Mouse (Mus musculus): ENCODE data around the gene Rnf187. TPM values are rescaled to one million over a fixed set of nuclear protein-coding genes. Genes with fewer than 3 reads are reported as not detected.

Gene Rnf187
- total and polyA plus RNA-seq, 3 experiments = 280 to 3,830 (median 337) TPM

- H3K79me2 ChIP-seq (ENCODE audit: control insufficient read depth, insufficient read depth, low read length, poor library complexity) = peaks cover 17% of the 10 kb centered on the region
- H3K9ac ChIP-seq (ENCODE audit: control insufficient read depth, low read depth, low read length, poor library complexity, severe bottlenecking) = peak overlapping the region; percentile 37; the same call in 1 of the 2 replicates
- peaks cover 2 to 16% of the 10 kb centered on the region in 2 experiments; a peak in 3 of 4 replicates for H3K4me1 ChIP-seq (ENCODE audit: control insufficient read depth in 1 of 2, insufficient read depth in 2 of 2, low read length in 2 of 2)
- H3K36me3 ChIP-seq (ENCODE audit: control insufficient read depth in 1 of 2, insufficient read depth in 2 of 2, low read length in 2 of 2) = peaks cover 3 to 8% of the 10 kb centered on the region in 2 experiments
- no peaks in the 10 kb centered on the region for H3K9me3 ChIP-seq (replicated peaks; ENCODE audit: insufficient read depth, low read length)
- H3K4me3 ChIP-seq (ENCODE audit: control insufficient read depth in 1 of 2, insufficient read depth in 1 of 2, low read depth in 2 of 2, low read length in 2 of 2) = peak overlapping the region in 1 of 2 experiments; percentile 46; a peak in 2 of 4 replicates
- no peak overlapping the region for H3K27ac ChIP-seq (ENCODE audit: control insufficient read depth, low read depth, low read length)
- peaks cover 0 to under 1% of the 10 kb centered on the region in 2 experiments; a peak in 2 of 4 replicates for H3K27me3 ChIP-seq (ENCODE audit: control insufficient read depth in 1 of 2, insufficient read depth in 2 of 2, low read length in 2 of 2)
- DNase-seq (ENCODE audit: low read depth, low spot score) = no peak
- TF ChIP-seq SMC3 (IDR thresholded peaks at IDR 0.05; ENCODE audit: low read depth, low read length) = no peak
- TF ChIP-seq GATA1 (IDR thresholded peaks at IDR 0.05; ENCODE audit: low read depth, low read length) = 0 out of 2 replicates have a peak, but pooled peaks have one; percentile 0
Observed at GRCm38 (mm10) chr11:58939088-58939439, 348 bp upstream of the Rnf187 start.

GRCm38 (mm10) chr11:58937909-58938308, 807 bp downstream of the Rnf187 start:
- Histone ChIP-seq H3K27ac (ENCODE audit: control insufficient read depth, low read depth, low read length) (no peak overlapping the region), H3K79me2 (ENCODE audit: control insufficient read depth, insufficient read depth, low read length, poor library complexity) (peaks cover 17% of the 10 kb centered on the region), H3K27me3 (ENCODE audit: control insufficient read depth in 1 of 2, insufficient read depth in 2 of 2, low read length in 2 of 2) (no peaks in the 10 kb centered on the region), H3K36me3 (ENCODE audit: control insufficient read depth in 1 of 2, insufficient read depth in 2 of 2, low read length in 2 of 2) (peaks cover 3 to 8% of the 10 kb centered on the region in 2 experiments), H3K9ac (ENCODE audit: control insufficient read depth, low read depth, low read length, poor library complexity, severe bottlenecking) (peak overlapping the region; percentile 90), H3K4me3 (ENCODE audit: control insufficient read depth in 1 of 2, insufficient read depth in 1 of 2, low read depth in 2 of 2, low read length in 2 of 2) (peak overlapping the region; percentile 84 to 89), H3K9me3 (replicated peaks; ENCODE audit: insufficient read depth, low read length) (no peaks in the 10 kb centered on the region), H3K4me1 (ENCODE audit: control insufficient read depth in 1 of 2, insufficient read depth in 2 of 2, low read length in 2 of 2) (peaks cover 2 to 16% of the 10 kb centered on the region in 2 experiments; a peak in 3 of 4 replicates)
- TF ChIP-seq RAD21 (IDR thresholded peaks at IDR 0.05; ENCODE audit: low read depth, low read length) = no peak
- no peak for TF ChIP-seq POLR2AphosphoS2 (IDR thresholded peaks at IDR 0.05; ENCODE audit: low read length)
- no peak for TF ChIP-seq TCF12 (IDR thresholded peaks at IDR 0.05; ENCODE audit: low read depth, low read length)
- TF ChIP-seq GATA1 (IDR thresholded peaks at IDR 0.05; ENCODE audit: low read depth, low read length) = peak; percentile 65
- peak; percentile 79 for TF ChIP-seq NRF1 (IDR thresholded peaks at IDR 0.05; ENCODE audit: insufficient read depth, low read depth, low read length, poor library complexity, severe bottlenecking)
- no peak for TF ChIP-seq USF2 (IDR thresholded peaks at IDR 0.05; ENCODE audit: borderline replicate concordance in 1 of 2, insufficient read depth in 1 of 2, low read depth in 1 of 2, low read length in 2 of 2)
- DNase-seq (ENCODE audit: low read depth, low spot score) = peak; percentile 66

- Histone ChIP-seq H3K4me3 (ENCODE audit: control insufficient read depth in 1 of 2, insufficient read depth in 1 of 2, low read depth in 2 of 2, low read length in 2 of 2) (no peak overlapping the region), H3K79me2 (ENCODE audit: control insufficient read depth, insufficient read depth, low read length, poor library complexity) (peaks cover 1% of the 10 kb centered on the region; the same call in 1 of the 2 replicates), H3K9me3 (replicated peaks; ENCODE audit: insufficient read depth, low read length) (no peaks in the 10 kb centered on the region), H3K36me3 (ENCODE audit: control insufficient read depth in 1 of 2, insufficient read depth in 2 of 2, low read length in 2 of 2) (peaks cover 3 to 13% of the 10 kb centered on the region in 2 experiments), H3K4me1 (ENCODE audit: control insufficient read depth in 1 of 2, insufficient read depth in 2 of 2, low read length in 2 of 2) (peaks cover 4 to 15% of the 10 kb centered on the region in 2 experiments; a peak in 3 of 4 replicates), H3K9ac (ENCODE audit: control insufficient read depth, low read depth, low read length, poor library complexity, severe bottlenecking) (no peak overlapping the region), H3K27ac (ENCODE audit: control insufficient read depth, low read depth, low read length) (no peak overlapping the region), H3K27me3 (ENCODE audit: control insufficient read depth in 1 of 2, insufficient read depth in 2 of 2, low read length in 2 of 2) (no peaks in the 10 kb centered on the region)
- TF ChIP-seq POLR2A (IDR thresholded peaks at IDR 0.05; ENCODE audit: control insufficient read depth in 1 of 2, insufficient read depth in 1 of 2, low read depth in 1 of 2, low read length in 2 of 2, poor library complexity in 1 of 2) = 0 out of 4 replicates have a peak, but pooled peaks of 1 of the 2 experiments have one; percentile 34
- peak in 2 of 3 experiments; percentile 34 to 35; a peak in 4 of 6 replicates for TF ChIP-seq CTCF (IDR thresholded peaks at IDR 0.05 in 2 of 3, conservative IDR thresholded peaks at IDR 0.05 in 1 of 3; ENCODE audit: control insufficient read depth in 1 of 3, insufficient read depth in 1 of 3, low read depth in 2 of 3, low read length in 3 of 3, poor library complexity in 1 of 3, severe bottlenecking in 1 of 3)
- 0 out of 2 replicates have a peak, but pooled peaks have one; percentile 19 for TF ChIP-seq SMC3 (IDR thresholded peaks at IDR 0.05; ENCODE audit: low read depth, low read length)
- TF ChIP-seq HCFC1 (IDR thresholded peaks at IDR 0.05; ENCODE audit: low read depth, low read length) = no peak
- DNase-seq (ENCODE audit: low read depth, low spot score) = peak; percentile 48
Observed at GRCm38 (mm10) chr11:58931576-58931975, 7.1 kb downstream of the Rnf187 start.

Measured in MEL (cell line).